Mouse (Mus musculus) splenic B cell, adult 2 months (primary cell): Measurements from ENCODE around the gene Wnt5b.
A peak's percentile ranks its signal among the peaks of the same experiment; 100 is the strongest.
"Not testable (repeated sequence)": the region's sequence is repeated elsewhere in the genome, so short reads cannot be mapped to it uniquely, and the experiment has no call there.

Experiments
- DNase-seq: peaks from one replicate; pipeline ENCODE4 v3.0.0-alpha.2; 2011; ENCODE audit warnings: low read depth, low spot score
- H3K27me3 ChIP-seq: 2 replicates; pipeline ENCODE4 v1.6.1; 2012; ENCODE audit warnings: mild to moderate bottlenecking, low read length, moderate library complexity, mixed read lengths; ENCODE audit not compliant: control insufficient read depth, poor library complexity, insufficient read depth, severe bottlenecking
- H3K36me3 ChIP-seq: 2 replicates; pipeline ENCODE4 v1.6.1; 2012; ENCODE audit warnings: mild to moderate bottlenecking, low read length, moderate library complexity, mixed read lengths; ENCODE audit not compliant: control insufficient read depth, poor library complexity, insufficient read depth, severe bottlenecking

Wnt5b gene

DNA sequence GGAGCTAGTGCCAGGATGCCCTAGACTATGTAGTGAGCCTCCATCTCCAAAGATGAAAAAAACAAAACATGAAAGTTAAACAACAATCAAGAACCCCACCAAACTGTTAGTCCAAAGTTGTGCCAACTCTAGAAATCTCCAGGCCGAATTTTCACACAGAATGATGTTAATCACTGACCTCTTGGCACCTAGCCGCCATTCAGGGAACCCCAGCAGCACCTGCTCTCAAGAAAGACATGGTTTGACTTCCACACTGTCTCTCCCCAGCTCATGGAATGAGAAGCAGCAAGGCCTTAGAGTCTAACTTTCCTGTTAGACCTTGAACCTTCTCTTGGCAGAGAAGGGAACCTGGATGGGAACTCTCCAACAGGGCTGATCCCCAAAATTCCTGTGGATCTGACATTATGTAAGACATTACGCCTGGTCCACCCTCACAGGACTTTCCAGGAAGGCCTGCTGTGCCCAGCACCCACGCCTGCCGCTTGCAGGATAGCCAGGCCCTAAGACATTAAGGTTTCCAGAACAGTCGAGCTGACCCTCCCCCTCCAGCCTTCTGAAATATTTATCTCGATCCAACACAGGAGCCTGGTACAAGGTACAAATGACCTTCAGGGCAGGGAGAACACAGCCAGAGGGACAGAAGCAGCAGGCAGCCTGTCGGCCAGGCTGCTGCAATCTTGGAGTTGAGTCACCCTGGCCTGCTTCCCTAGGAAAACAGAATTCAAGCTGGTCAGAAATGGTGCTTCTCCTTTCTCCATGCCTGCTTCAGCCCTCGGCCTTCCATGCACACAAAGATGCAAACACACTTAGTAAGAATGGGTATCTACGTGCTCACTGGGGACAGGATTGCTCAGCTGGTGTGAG, 77.0 kb downstream of the Wnt5b start:
- Histone ChIP-seq H3K27me3 (no peaks in the 10 kb centered on the region), H3K36me3 (no peaks in the 10 kb centered on the region)
- DNase-seq: no peak

DNA sequence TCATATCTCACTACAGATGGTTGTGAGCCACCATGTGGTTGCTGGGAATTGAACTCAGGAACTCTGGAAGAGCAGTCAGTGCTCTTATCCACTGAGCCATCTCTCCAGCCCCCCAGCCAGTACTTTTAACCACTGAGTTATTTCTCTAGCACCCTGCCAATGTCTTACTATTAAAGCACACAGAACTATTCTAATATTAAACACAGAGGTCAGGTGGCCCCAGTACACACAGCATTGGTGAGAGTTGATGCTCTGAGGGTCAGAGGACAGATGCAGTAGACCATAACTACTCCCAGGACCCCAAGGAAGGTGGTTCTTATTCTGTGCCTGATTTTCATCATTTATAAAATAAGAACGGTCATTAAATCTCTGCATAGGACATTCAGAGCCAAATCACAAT, 78.0 kb downstream of the Wnt5b start:
- DNase-seq: no peak
- Histone ChIP-seq H3K36me3 (no peaks in the 10 kb centered on the region), H3K27me3 (no peaks in the 10 kb centered on the region)

DNA sequence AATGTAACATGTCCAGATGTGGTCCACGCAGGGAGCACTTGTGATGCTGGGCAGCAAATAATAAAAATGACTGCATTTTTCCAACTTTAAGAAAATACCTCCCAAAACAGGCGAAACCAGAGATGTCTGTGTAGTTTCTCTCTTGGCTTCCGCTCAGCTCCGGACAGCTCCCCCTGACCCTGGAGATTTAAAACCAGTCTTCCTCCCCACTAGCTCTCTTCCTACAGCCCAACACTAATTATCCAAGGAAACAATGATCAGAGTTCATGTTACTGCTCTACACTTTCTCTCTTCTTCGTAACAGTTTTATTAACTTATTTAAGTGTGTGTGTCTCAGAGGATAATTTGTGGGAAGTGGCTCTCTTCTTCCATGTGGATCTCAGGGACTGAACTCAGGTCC, 83.8 kb downstream of the Wnt5b start:
- H3K27me3 ChIP-seq: no peaks in the 10 kb centered on the region
- no peaks in the 10 kb centered on the region for H3K36me3 ChIP-seq
- no peak for DNase-seq

DNA sequence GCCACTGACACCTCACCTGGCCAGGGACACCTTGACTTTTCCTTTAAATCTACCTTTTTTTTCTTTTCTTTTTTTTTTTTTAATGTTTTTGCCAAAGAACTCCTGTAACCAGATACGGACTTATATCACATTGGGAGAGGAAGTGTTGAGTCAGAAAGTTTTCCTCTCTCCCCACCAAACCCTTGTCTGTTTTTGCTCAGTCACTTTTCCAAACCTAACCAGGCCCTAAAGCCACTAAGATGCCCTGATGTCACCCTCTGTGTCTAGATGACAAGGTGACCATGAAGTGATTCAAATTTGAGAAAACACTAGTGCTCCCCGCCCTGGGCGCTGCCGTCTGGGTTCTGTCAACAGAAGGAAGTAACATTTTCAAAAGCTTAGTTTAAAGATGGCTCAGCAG, 85.1 kb downstream of the Wnt5b start:
- H3K27me3 ChIP-seq: no peaks in the 10 kb centered on the region
- no peak for DNase-seq

DNA sequence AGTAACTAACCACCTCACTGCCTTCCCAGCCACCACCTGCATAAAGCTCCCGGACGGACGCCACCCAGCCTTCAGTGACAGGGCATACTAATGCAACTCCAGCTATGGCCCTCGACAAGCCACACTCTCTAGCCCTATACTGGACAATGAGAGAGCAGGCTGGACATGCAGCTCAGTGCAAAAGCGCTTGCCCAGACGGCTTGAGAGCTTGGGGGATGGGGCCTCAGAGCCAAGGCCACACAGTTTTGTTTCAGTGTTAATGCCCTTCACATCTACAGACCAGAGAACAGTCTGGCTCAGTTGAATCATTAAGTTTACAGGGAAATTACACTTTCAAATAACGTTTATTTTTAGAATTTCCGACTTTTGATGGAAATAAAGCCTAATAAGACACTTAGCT, 86.0 kb downstream of the Wnt5b start:
- Histone ChIP-seq H3K27me3 (no peaks in the 10 kb centered on the region), H3K36me3 (no peaks in the 10 kb centered on the region)
- DNase-seq: no peak

More for the DNA sequence above, 85.1 kb downstream of the Wnt5b start:
- H3K36me3 ChIP-seq: no peaks in the 10 kb centered on the region

DNA sequence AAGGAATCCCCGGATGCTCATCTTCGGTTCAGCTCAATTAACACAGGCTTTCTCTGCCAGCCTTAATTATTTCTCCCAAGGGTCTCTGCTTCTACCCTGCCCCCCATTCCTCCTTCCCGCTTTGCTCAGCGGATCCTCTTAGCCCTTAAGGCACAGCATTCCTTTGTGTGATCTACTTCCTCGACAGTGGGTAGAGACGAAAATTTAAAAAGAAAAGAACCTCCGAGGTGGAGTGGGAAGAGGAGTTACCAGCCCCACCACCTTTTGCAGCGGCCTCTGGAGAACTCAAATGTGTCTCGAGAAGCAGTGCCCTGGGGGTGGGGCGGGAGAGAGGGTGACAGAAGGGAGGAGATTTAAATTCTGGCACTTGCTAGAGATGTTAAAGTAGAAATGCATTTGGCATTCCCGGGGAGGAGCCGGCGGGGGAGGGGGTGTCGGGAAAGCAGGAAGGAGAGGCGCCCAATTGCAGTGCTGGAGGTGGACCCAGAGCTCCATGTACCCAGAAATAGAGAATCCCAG, 92.1 kb downstream of the Wnt5b start:
- Histone ChIP-seq H3K27me3 (no peaks in the 10 kb centered on the region), H3K36me3 (no peaks in the 10 kb centered on the region)
- no peak for DNase-seq

DNA sequence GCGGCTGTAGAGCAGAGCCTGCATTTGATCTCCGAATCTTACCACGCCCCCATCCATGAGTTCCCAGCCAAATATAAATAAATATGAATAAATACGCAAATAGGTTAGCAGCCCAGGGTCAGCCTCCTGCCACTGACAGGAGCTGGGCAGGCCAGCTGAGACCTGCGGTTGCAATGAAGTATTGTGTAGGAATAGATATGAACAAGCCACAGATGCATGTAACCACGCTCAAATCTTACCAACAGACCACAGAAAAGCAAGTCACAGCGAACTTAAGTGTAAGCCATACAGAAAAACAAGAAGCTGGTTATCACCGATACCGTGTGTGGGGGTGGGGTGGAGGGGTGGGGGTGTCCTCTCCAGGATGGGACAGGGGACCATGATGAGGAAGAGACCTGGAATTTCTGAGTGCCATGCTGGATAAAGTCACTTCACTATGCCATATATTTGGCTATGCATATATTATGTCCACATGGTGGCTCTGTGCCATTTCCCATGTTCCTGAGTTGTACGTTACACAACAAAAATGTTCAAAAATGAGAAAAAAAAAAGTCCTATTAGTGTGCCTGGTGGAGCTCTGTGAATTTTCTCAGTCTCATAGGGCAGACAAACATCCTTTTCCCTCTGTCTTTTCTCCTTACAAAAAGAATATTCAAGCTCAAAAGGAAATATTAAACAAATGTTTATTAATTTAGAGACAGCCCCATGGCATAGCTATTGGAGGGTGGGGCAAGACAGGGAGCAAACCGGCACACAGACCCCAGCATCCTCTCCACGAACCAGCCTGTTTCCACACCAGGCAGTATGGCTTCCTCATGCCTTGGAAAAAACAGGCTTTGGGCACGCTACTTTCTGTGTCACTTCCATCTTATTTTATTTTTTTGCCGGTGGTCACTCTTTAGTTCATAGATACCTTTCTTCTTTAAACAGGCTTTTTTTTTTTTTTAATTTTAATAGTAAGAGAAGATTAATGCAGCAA, 92.9 kb downstream of the Wnt5b start:
- H3K27me3 ChIP-seq: no peaks in the 10 kb centered on the region
- no peaks in the 10 kb centered on the region for H3K36me3 ChIP-seq
- DNase-seq: no peak

DNA sequence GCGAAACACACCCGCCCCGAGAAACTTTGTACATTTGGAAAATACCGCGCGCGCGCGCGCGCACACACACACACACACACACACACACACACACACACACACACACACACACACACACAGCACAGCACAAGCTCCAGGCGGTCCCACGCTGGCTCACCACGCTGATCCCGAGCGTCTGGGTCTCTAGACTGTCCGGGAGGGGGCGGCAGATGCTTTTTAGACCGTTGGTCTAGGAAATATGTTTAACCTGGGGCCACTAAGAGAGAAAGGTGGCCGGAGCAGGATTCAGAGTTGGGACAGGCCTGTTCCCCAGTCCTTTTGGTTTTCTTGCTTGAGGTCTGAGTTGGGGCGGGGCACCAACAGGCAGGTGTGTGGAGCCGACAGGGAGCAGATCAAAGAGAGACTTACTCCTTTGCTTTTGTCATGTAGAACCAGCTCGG, 95.1 kb downstream of the Wnt5b start:
- peak; percentile 34 for DNase-seq
- Histone ChIP-seq H3K27me3 (no peaks in the 10 kb centered on the region), H3K36me3 (no peaks in the 10 kb centered on the region)

DNA sequence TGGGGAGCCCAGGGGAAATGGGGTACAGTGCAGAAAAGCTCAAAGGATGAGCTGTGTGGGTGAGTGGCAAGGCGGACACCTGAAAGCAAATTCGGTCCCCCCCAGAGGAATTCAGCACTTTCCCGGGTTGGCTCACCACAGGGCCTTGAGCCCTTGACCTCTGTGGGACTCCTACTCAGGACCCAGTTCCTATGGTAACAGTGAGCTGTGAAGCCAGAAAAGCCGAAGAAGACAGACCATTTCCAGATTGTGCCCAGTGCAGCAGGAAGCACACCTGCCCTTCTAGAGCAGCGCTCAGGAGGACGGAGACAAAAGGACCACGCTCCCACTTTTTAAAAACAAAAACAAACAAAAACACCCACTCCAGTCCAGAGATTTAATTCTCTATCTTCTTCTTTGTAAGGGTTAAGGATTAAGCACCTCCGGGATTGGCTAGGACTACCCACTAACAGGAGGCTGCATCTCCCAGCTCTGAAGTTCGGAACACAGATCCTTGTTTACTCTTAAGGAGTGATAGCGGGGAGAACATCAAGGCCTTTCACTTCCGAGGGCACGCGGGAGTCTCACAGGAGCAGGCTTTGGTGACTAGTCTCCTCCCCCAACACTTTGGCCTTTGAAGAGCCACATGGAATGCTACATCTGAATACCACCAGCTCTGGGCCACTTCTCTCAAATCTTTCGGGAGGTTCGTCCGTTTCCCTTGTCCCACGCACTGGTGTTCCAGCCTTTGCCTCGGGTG, 95.7 kb downstream of the Wnt5b start:
- no peaks in the 10 kb centered on the region for H3K27me3 ChIP-seq
- H3K36me3 ChIP-seq: no peaks in the 10 kb centered on the region
- no peak for DNase-seq

DNA sequence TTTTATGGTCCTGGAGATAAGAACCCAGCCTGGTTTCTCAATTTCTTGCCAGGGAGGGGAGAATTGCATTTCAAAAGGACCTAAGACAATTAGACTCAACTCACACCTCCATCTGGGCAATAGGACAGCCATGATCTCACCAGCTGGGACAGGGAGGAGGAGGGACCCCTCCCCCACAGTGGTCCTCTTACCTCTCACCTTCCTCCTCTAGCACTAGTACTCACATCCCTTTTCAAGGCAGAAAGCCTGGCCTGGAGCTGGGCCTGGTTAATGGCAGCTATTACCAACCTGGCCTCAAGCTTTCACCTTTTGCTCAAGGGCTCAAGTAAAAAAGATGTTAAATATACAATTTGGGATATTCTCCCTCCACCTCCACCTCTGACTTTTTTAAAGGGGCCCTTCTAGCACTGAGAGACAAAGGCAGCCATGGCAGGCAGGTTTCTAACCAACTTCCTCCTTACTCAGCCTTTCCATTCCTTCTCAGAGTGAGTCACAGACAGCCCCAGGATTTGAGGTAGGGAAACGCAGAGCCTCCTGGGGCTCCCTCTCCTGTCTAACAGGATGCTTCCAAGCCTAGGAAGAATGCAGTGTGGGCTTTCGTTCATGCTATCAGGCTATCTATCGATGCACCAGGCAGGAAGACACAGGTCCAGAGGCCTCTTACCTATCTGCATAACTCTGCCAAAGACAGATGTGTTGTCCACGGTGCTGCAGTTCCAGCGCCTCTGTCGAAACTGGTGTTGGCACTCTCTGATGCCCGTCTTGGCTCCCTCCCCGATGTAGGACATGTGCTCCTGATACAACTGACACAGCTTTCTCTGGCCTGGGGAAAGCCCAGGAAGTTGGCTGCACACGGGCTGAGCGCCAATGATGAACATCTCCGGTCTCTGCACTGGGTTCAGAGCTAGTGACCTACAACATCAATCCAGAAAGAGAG, 98.2 kb downstream of the Wnt5b start:
- Histone ChIP-seq H3K27me3 (no peaks in the 10 kb centered on the region), H3K36me3 (no peaks in the 10 kb centered on the region)
- DNase-seq: no peak

DNA sequence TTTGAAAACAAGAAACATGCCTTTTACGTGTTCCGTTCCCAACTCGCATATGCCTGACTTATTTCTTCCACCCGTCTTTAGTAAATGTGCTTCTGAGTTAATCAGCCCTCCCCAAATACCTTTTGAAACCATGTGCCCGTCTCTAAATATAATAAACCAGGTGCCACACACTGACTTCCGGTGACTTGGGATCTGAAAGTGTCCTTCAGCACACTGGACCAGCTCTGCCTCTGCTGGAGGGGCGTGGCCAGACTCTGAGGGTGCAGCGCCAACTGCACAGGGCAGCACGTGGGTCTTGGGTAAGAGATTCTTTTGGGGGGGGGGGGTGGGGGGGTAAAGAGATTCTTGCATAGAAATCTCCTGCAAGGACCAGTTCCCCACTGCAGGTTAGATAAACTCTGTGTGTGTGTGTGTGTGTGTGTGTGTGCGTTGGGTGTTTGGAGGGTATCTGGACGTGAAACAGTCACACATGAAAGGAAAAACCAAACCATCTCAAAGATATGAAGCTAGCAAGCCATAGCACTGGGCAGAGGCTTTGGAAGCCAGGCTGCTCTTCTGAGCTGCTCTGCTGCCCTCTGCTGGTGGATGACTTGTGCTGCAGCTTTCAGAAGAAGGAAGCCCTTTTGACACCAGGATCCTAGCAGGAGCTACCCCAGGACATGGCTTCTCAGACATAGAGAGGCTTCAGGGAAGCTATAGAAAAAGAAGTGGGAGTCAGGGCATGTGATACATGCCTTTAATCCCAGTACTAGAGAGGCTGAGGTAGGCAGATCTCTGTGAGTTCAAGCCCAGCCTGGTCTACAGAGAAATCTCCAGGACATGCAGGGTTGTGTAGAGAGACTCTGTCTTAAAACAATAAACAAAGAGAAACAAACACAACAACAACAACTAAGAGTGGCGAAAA, 100.2 kb downstream of the Wnt5b start:
- Histone ChIP-seq H3K27me3 (no peaks in the 10 kb centered on the region), H3K36me3 (no peaks in the 10 kb centered on the region)
- DNase-seq: peak; percentile 92

DNA sequence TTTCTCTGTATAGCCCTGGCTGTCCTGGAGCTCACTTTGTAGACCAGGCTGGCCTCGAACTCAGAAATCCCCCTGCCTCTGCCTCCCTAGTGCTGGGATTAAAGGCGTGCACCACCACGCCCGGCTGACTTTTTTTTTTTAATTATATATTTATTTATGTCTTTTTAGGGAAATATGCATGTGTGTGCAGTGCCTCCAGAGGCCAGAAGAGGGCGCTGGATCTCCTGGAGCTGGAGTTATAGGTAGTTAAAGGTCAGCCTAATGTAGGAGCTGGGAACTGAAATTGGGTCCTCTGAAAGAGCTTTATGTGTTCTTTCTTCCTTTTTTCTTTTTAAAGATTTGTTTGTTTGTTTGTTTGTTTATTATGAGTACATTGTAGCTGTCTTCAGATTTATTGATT, 101.4 kb downstream of the Wnt5b start:
- not testable (repeated sequence) for H3K36me3 ChIP-seq, H3K27me3 ChIP-seq
- peak; percentile 40 for DNase-seq
